Mouse (Mus musculus) lung, postnatal 0 days (tissue): ENCODE measurements around the gene Caml. TPM values are rescaled to one million over a fixed set of nuclear protein-coding genes. Genes with fewer than 3 reads are reported as not detected.
A peak's percentile ranks its signal among the peaks of the same experiment; 100 is the strongest.
"Not testable (repeated sequence)": the region's sequence is repeated elsewhere in the genome, so short reads cannot be mapped to it uniquely, and the experiment has no call there.

ENCODE experiments used
- ATAC-seq: fragments of 200-750 bp; cut with Nextera tagmentation; 2 replicates; pipeline ENCODE4 v1.8.0; 2017; ENCODE audit warnings: moderate library complexity
- DNase-seq: peaks from one replicate; pipeline ENCODE4 v3.0.0-alpha.2; 2016; ENCODE audit warnings: low spot score
- H3K27ac ChIP-seq: fragments of 300-500 bp; sonication (generic); 2 replicates; pipeline ENCODE4 v1.5.1; 2014; ENCODE audit warnings: antibody characterized with exemption, mild to moderate bottlenecking, low read length, mixed read lengths
- H3K27me3 ChIP-seq: fragments of 300-500 bp; sonication (generic); replicated peaks from 2 replicates; pipeline ENCODE4 v1.6.1; 2014; ENCODE audit warnings: low read length, mixed read lengths; ENCODE audit not compliant: insufficient read depth
- H3K36me3 ChIP-seq: fragments of 300-500 bp; sonication (generic); 2 replicates; pipeline ENCODE4 v1.6.1; 2014; ENCODE audit warnings: low read length, mixed read lengths; ENCODE audit not compliant: insufficient read depth
- H3K4me1 ChIP-seq: fragments of 300-500 bp; sonication (generic); 2 replicates; pipeline ENCODE4 v1.6.1; 2014; ENCODE audit warnings: antibody characterized with exemption, low read depth, low read length, mixed read lengths; ENCODE audit not compliant: insufficient read depth
- H3K4me2 ChIP-seq: fragments of 300-500 bp; sonication (generic); replicated peaks from 2 replicates; pipeline ENCODE4 v1.6.1; 2014; ENCODE audit warnings: low read depth, mild to moderate bottlenecking, low read length, moderate library complexity, mixed read lengths
- H3K4me3 ChIP-seq: fragments of 300-500 bp; sonication (generic); 2 replicates; pipeline ENCODE4 v1.5.1; 2014; ENCODE audit warnings: low read depth, low read length
- H3K9ac ChIP-seq: fragments of 300-500 bp; sonication (generic); replicated peaks from 2 replicates; pipeline ENCODE4 v1.6.1; 2014; ENCODE audit warnings: low read depth, mild to moderate bottlenecking
- H3K9me3 ChIP-seq: fragments of 300-500 bp; sonication (generic); 2 replicates; pipeline ENCODE4 v1.6.1; 2016; ENCODE audit warnings: low read length, mixed read lengths
- CTCF ChIP-seq: IDR thresholded peaks from 2 replicates; pipeline ENCODE4 v1.5.1; 2016; ENCODE audit warnings: antibody characterized with exemption, mild to moderate bottlenecking
- EP300 ChIP-seq: IDR thresholded peaks from 2 replicates; pipeline ENCODE4 v1.6.1; 2016; ENCODE audit warnings: antibody characterized with exemption, mild to moderate bottlenecking, control low read depth
- WGBS: fragments of 180-500 bp; shearing (Covaris S2); extraction: QIAGEN DNeasy Blood & Tissue Kit; methylation state at CpG from one replicate; pipeline ENCODE4 v1.1.7; 2014; 5-methylcytosine and 5-hydroxymethylcytosine counted together
- polyA plus RNA-seq: library from polyadenylated mRNA; unstranded; fragments of >200 nt; fragmentation: Nextera tagmentation; extraction: Ambion mirVana; gene quantifications from 2 replicates; pipeline ENCODE4 v1.2.1, GENCODE M21; 2015

Caml gene
- polyA plus RNA-seq, 1 experiment from 2014 or later: 50.4 TPM

DNA sequence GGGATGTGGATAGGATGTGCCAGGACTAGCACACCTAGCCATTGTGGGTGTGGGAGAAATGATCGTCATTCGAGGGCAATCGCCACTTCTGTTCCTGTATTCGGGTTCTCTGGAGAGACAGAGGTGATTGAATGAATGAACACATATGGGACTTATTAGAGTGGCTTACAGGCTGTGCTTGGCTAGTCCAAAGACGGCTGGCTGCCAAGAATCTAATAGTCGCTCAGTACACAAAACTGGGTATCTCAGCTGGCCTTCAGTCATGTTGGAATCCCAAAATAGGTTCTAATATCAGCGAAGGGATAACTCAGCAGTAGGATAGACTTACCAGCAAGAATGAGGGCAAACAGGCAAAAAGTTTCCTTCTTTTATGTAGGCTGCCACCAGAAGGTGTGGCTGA lies 10.8 kb upstream of the Caml start:
- ATAC-seq (no peak), DNase-seq (no peak)
- TF ChIP-seq CTCF (no peak), EP300 (no peak)
- Histone ChIP-seq H3K4me3 (no peak overlapping the region), H3K36me3 (0 out of 2 replicates have a peak, but pooled peaks cover 5% of the 10 kb centered on the region), H3K4me2 (no peak overlapping the region), H3K9ac (no peak overlapping the region), H3K27ac (no peak overlapping the region), H3K4me1 (no peaks in the 10 kb centered on the region), H3K27me3 (no peaks in the 10 kb centered on the region), H3K9me3 (no peaks in the 10 kb centered on the region)
- 88% methylated on average over 7 of the region's 7 CpGs for WGBS

DNA sequence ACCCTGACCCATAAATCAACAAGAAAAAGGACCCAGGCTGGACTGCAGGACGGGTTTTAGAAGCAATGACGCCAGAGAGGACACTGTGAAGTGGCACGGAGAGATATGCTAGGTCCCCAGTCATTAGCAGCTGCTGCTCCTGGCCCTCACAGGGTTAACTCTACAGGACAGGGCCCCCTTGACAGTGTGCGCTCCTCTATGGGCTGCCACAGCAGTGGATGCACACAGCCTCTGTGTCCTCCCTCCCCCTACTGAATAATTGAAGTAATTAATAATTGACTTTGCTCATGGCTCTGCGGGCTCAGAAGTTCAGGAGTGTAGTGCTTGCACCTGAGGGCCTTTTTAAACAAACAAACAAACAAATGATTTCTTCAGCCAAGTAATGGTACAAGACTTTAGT lies 9.3 kb upstream of the Caml start:
- Histone ChIP-seq H3K27ac (no peak overlapping the region), H3K9me3 (no peaks in the 10 kb centered on the region), H3K36me3 (no peaks in the 10 kb centered on the region), H3K4me1 (no peaks in the 10 kb centered on the region), H3K4me2 (no peak overlapping the region), H3K4me3 (no peak overlapping the region), H3K27me3 (no peaks in the 10 kb centered on the region), H3K9ac (no peak overlapping the region)
- TF ChIP-seq CTCF: no peak
- TF ChIP-seq EP300: no peak
- no peak for ATAC-seq
- no peak for DNase-seq
- WGBS: 37% methylated on average over 5 of the region's 5 CpGs

DNA sequence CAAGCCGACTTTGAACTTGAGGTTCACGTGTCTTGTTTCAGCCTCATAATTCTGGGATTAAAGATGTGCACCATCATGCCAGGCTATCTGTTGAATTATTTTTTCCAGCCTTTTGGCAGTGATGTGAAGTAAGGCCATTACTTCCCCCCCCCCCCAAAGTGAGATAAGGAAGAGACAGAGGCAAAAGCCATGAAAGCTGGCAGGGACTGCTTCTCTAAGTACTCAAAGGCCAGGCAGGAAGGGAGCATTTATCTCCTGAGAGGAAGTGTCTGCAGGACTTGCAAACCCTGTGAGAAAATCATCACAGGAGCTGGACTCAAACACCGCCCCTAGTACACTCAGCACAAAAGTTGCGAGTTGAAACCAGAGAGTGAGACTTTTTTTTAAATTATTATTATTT lies 3.5 kb upstream of the Caml start:
- 73% methylated on average over 4 of the region's 4 CpGs for WGBS
- H3K9me3 ChIP-seq: no peaks in the 10 kb centered on the region
- no peaks in the 10 kb centered on the region for H3K36me3 ChIP-seq
- H3K4me3 ChIP-seq: no peak overlapping the region
- DNase-seq (no peak), ATAC-seq (no peak)
- no peaks in the 10 kb centered on the region for H3K27me3 ChIP-seq
- H3K9ac ChIP-seq: no peak overlapping the region
- no peak overlapping the region for H3K4me2 ChIP-seq
- H3K4me1 ChIP-seq: peaks cover 5% of the 10 kb centered on the region; the same call in 1 of the 2 replicates
- TF ChIP-seq EP300 (no peak), CTCF (no peak)
- H3K27ac ChIP-seq: no peak overlapping the region

DNA sequence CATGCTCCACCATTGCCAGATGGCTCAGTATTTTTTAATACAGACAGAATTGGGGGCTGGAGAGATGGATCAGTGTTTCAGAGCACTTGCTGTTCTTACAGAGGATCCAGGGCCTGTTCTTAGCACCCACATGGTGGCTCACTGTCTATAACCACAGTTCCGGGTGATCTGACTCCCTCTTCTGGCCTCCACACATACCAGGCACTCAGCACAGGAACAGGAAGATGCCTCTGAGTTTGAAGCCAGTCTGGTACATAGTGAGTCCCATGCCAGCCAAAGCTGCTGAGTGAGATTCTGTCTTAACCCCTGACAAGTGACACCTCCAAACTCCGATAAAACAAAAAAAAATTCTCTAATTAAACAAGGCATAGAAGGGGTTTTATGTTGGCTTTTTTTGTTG lies 2.5 kb upstream of the Caml start:
- Histone ChIP-seq H3K4me3 (no peak overlapping the region), H3K9me3 (no peaks in the 10 kb centered on the region), H3K36me3 (peaks cover 3% of the 10 kb centered on the region; the same call in 1 of the 2 replicates), H3K4me2 (no peak overlapping the region), H3K27me3 (no peaks in the 10 kb centered on the region), H3K9ac (no peak overlapping the region), H3K4me1 (peaks cover 5% of the 10 kb centered on the region; the same call in 1 of the 2 replicates), H3K27ac (no peak overlapping the region)
- TF ChIP-seq EP300 (no peak), CTCF (no peak)
- 74% methylated on average over 2 of the region's 2 CpGs for WGBS
- no peak for DNase-seq
- ATAC-seq: no peak

DNA sequence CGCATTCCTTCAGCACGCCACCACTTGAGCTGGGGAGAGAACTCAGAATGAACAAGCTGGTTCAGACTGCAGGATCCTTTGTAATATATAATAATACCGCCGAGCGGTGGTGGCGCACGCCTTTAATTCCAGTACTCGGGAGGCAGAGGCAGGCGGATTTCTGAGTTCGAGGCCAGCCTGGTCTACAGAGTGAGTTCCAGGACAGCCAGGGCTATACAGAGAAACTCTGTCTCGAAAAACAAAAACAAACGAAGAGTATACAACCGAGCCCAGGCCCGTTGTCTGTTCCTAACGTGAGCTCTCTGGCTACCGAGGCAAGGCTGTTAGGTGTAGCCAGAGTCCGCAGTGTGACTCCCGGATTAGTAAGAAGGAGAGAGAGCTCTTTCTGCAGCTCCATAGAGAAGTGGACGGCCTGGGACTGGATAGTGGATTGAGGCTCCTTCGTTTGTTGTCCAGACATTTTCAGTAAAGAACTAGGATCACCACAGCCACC lies 603 bp upstream of the Caml start:
- ATAC-seq, H3K27me3 ChIP-seq, H3K36me3 ChIP-seq, H3K4me1 ChIP-seq, H3K9me3 ChIP-seq: not testable (repeated sequence)
- Histone ChIP-seq H3K27ac (peak overlapping the region; percentile 76), H3K9ac (peak overlapping the region; percentile 69), H3K4me3 (peak overlapping the region; percentile 84), H3K4me2 (peak overlapping the region; percentile 63)
- peak; percentile 30 for DNase-seq
- 17% methylated on average over 20 of the region's 20 CpGs for WGBS

DNA sequence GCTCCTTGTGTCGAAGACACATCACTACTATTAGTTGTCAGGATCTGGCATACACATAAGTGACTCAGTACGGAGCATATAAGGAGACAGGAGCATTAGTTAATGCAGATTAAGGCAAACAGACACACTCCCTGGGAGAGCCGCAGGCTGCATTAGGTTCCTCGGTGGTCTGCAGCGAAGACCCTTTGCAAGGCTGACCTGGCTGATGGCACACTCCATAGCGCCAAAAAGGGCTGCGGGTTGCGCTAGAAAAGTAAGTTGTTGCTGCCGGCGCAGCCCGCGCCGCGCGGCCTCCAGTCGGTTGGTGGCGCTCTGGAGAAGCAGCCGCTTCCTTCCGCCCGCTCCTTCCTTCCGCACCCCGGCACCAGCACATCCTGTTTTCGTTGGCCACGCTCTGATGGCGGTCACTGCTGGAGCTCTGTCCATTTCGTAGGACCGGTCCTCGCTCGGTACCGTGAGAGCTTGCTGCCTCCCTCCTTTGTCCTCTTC lies 11.9 kb downstream of the Caml start, which contains the start of gene Ddx46:
Gene Ddx46 (plus strand): TSS at position 389 of the 489 bp plus-strand sequence.
- ATAC-seq (peak; percentile 98), DNase-seq (peak; percentile 95)
- Histone ChIP-seq H3K27me3 (no peaks in the 10 kb centered on the region), H3K36me3 (0 out of 2 replicates have a peak, but pooled peaks cover 7% of the 10 kb centered on the region), H3K9me3 (no peaks in the 10 kb centered on the region), H3K4me1 (peaks cover 3% of the 10 kb centered on the region; the same call in 1 of the 2 replicates), H3K27ac (peak within 1 kb of the TSS; percentile 52; the same call in 1 of the 2 replicates), H3K4me2 (peak within 1 kb of the TSS; percentile 86), H3K9ac (peak within 1 kb of the TSS; percentile 88), H3K4me3 (peak within 1 kb of the TSS; percentile 95)
- peak; percentile 95 for TF ChIP-seq CTCF
- TF ChIP-seq EP300: no peak
- WGBS: 7% methylated on average over 30 of the region's 30 CpGs
